Mouse (Mus musculus): ENCODE measurements around the gene Sorcs3. TPM values are rescaled to one million over a fixed set of nuclear protein-coding genes. Genes with fewer than 3 reads are reported as not detected.
A peak's percentile ranks its signal among the peaks of the same experiment; 100 is the strongest.

The Sorcs3 gene
- 10 to 100 TPM; 37.6 to 38.1 TPM for total RNA-seq (2021)
- long read RNA-seq, experiment 1, full-length matches to known transcripts: 9 of 17 reads
- long read RNA-seq, experiment 1, partial matches to known transcripts: 4 of 17 reads
- long read RNA-seq, experiment 1, other reads (novel, unspliced or antisense): 4 of 17 reads
- long read RNA-seq, experiment 2, full-length matches to known transcripts: 11 of 26 reads
- long read RNA-seq, experiment 2, partial matches to known transcripts: 12 of 26 reads
- long read RNA-seq, experiment 2, other reads (novel, unspliced or antisense): 3 of 26 reads

GRCm38 (mm10) chr19:48205929-48206814 lies at the start of gene Sorcs3:
Sorcs3 (plus strand) TSS chr19:48206025.
- DNase-seq (ENCODE audit: low spot score in 2 of 2): peak; percentile 24 to 45

DNA sequence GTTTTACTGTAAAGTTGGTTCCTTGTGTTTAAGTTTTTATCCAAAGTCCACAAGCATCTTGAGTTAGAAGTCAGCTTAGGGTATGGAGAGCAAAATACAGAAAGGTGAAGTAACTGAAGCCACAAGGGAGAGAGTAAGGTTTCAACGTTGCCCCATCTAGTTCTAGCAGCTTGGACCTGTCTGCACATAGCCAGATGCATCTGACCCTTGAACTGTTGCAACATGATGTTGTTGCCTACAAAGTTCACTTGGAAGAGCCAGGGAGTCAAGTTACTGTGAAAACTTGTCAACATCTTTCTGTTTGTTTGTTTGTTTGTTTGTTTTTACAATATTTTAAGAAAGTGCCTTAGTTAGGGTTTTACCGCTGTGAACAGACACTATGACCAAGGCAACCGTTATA lies 40.5 kb upstream of the Sorcs3 start:
- DNase-seq (ENCODE audit: low spot score in 2 of 2): no peak

GRCm38 (mm10) chr19:48167110-48167509 lies 38.7 kb upstream of the Sorcs3 start:
- DNase-seq (ENCODE audit: low spot score in 2 of 2): peak; percentile 13 to 49

GRCm38 (mm10) chr19:48168284-48168683 lies 37.5 kb upstream of the Sorcs3 start:
- DNase-seq (ENCODE audit: low spot score in 2 of 2): no peak

DNA sequence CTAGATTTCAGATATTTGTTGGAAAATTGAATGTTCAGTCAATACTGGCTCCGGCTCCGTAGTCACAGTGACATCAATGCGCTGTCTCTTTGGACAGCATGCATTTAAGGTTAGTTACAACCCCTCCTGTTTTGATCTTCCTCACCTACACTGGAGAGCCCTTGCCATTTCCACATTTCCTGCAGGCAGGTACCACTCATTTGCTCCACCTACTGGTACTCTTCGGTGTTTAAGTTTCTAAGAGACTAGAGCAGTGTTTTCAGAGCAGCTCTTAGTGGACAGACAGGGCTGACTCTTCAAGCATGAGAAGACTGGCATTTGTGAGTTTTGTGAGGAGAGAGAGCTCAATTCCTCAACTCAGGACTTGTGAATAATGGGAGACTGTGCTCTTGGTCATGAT lies 31.1 kb upstream of the Sorcs3 start:
- DNase-seq (ENCODE audit: low spot score in 2 of 2): peak in 1 of 2 experiments; percentile 9

- DNase-seq (ENCODE audit: low spot score in 2 of 2): peak; percentile 85 to 90
Measured at GRCm38 (mm10) chr19:48203928-48204470, 1.8 kb upstream of the Sorcs3 start.

DNA sequence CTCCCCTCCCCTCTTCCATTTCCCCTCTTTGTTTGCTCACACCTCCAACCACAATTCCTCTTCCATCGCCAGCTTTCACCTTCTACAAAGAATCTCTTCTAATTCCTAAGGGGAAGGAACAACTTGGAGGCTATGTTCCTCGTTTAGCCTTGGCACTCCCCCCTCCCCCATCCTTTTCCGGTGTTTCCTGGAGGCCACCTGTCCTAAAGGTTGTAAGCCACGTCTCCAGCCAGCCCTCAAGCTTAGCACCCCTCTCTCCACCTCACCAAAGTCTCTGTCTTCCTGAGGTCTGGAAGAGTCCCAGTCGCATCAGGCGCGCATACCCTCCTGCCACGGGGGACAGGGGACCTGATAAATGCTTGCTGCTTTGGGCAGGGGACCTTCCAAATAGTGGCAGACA lies 1.3 kb upstream of the Sorcs3 start:
- DNase-seq (ENCODE audit: low spot score in 2 of 2): no peak

DNA sequence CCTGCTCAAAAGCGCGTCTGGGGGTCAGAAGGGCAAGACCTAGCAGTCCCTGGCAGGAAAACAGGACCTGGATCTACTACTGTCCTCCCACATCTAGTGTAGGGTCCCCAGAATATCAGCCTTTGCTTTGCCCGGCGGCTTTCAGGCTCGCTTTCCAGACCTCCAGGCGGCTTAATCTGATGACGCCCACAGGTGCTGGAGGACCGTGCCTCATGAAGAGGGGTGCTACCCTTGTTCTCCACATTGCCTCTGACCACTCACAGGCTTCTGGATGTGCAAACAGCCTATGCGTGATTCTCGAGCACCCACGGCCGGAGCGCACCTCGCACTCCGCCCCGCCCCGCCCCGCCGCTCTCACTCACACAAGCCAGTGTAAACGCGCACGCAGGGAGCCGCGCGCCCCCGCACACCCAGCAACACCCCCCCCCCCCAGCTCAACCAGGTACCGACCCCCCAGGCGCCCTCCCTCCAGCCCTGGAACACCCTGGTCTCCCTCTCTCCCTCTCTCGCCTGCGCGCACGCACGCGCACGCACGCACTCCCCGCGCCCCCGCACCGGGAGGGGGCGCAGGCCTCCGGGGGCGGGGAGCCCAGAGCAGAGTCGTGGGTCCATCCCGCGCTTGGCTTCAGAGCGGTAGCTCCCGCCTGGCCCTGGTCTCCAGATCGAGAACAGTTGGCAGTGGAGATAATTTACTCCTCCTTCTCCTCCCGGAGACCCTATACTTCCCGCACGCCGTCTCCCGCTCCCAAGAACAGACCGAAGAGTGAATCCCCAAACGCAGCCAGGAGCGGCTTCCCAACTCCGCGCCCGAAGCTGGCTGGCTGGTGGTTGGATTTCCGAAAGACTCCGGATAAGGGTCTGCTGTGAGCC lies 698 bp upstream of the Sorcs3 start:
- peak; percentile 37 to 63 for DNase-seq (ENCODE audit: low spot score in 2 of 2)

- DNase-seq (ENCODE audit: low spot score in 2 of 2): peak; percentile 22 to 42
Measured at GRCm38 (mm10) chr19:48206861-48207730, 1.3 kb downstream of the Sorcs3 start.

- peak; percentile 40 to 46 for DNase-seq (ENCODE audit: low spot score in 2 of 2)
Measured at GRCm38 (mm10) chr19:48207731-48208370, 2.0 kb downstream of the Sorcs3 start.

GRCm38 (mm10) chr19:48215379-48215778 lies 9.6 kb downstream of the Sorcs3 start:
- no peak for DNase-seq (ENCODE audit: low spot score in 2 of 2)

- no peak for DNase-seq (ENCODE audit: low spot score in 2 of 2)
Measured at GRCm38 (mm10) chr19:48237786-48238372, 32.1 kb downstream of the Sorcs3 start.

GRCm38 (mm10) chr19:48238391-48238790 lies 32.6 kb downstream of the Sorcs3 start:
- DNase-seq (ENCODE audit: low spot score in 2 of 2): no peak

- no peak for DNase-seq (ENCODE audit: low spot score in 2 of 2)
Measured at GRCm38 (mm10) chr19:48240960-48241359, 35.1 kb downstream of the Sorcs3 start.

GRCm38 (mm10) chr19:48244036-48244435 lies 38.2 kb downstream of the Sorcs3 start:
- DNase-seq (ENCODE audit: low spot score in 2 of 2): no peak

- DNase-seq (ENCODE audit: low spot score in 2 of 2): peak; percentile 66
Measured at GRCm38 (mm10) chr19:48259223-48259622, 53.4 kb downstream of the Sorcs3 start.

DNA sequence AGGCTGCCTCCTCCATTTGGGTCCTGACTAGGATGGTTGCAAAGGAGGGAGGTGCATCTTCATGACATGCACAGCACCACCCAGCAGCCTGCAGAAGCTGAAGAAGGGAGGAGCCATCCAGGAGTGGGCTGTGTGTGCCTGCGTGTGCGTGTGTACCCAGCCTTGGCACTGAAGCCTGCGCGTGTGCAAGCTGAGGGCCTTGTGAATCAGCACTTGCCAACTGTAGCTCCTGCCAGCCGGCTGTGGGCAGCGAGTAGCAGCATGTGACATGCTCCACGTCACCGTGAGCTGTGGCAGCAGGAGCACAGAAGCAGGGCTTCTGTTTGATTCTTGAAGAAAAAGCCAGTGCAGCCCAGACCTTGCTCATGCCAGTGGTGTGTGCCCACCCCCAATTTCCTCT lies 54.8 kb downstream of the Sorcs3 start:
- peak; percentile 84 to 91 for DNase-seq (ENCODE audit: low spot score in 2 of 2)

GRCm38 (mm10) chr19:48263750-48264149 lies 57.9 kb downstream of the Sorcs3 start:
- no peak for DNase-seq (ENCODE audit: low spot score in 2 of 2)

GRCm38 (mm10) chr19:48280273-48280672 lies 74.4 kb downstream of the Sorcs3 start:
- no peak for DNase-seq (ENCODE audit: low spot score in 2 of 2)
